Mouse (Mus musculus) intestine, embryonic 14.5 days (tissue): ENCODE data around the gene Phykpl. TPM values are rescaled to one million over a fixed set of nuclear protein-coding genes. Genes with fewer than 3 reads are reported as not detected.
"Not testable (repeated sequence)": the region's sequence is repeated elsewhere in the genome, so short reads cannot be mapped to it uniquely, and the experiment has no call there.

ENCODE experiments used
- ATAC-seq: fragments of 200-750 bp; cut with Nextera tagmentation; replicated peaks from 2 replicates; pipeline ENCODE4 v1.8.0; 2017; ENCODE audit warnings: low read depth, moderate number of reproducible peaks, moderate TSS enrichment, moderate library complexity; ENCODE audit not compliant: low FRiP score, low TSS enrichment
- DNase-seq: peaks from one replicate; pipeline ENCODE4 v3.0.0-alpha.2; 2018; ENCODE audit warnings: low spot score
- H3K27ac ChIP-seq: fragments of 300-500 bp; sonication (generic); 2 replicates; pipeline ENCODE4 v1.5.1; 2014; ENCODE audit warnings: low read depth, mild to moderate bottlenecking, control low read depth
- H3K27me3 ChIP-seq: fragments of 300-500 bp; sonication (generic); replicated peaks from 2 replicates; pipeline ENCODE4 v1.6.1; 2014; ENCODE audit warnings: low read length, control low read depth; ENCODE audit not compliant: control insufficient read depth, insufficient read depth
- H3K36me3 ChIP-seq: fragments of 300-500 bp; sonication (generic); 2 replicates; pipeline ENCODE4 v1.6.1; 2014; ENCODE audit warnings: low read length, control low read depth; ENCODE audit not compliant: control insufficient read depth, insufficient read depth
- H3K4me1 ChIP-seq: fragments of 300-500 bp; sonication (generic); replicated peaks from 2 replicates; pipeline ENCODE4 v1.6.1; 2014; ENCODE audit warnings: low read length, control low read depth, mixed read lengths; ENCODE audit not compliant: control insufficient read depth, insufficient read depth
- H3K4me2 ChIP-seq: fragments of 300-500 bp; sonication (generic); 2 replicates; pipeline ENCODE4 v1.6.1; 2014; ENCODE audit warnings: low read length
- H3K4me3 ChIP-seq: fragments of 300-500 bp; sonication (generic); 2 replicates; pipeline ENCODE4 v1.5.1; 2014; ENCODE audit warnings: low read depth, low read length, control low read depth, mixed read lengths
- H3K9ac ChIP-seq: fragments of 300-500 bp; sonication (generic); 2 replicates; pipeline ENCODE4 v1.6.1; 2014; ENCODE audit warnings: mild to moderate bottlenecking, low read length
- H3K9me3 ChIP-seq: fragments of 300-500 bp; sonication (generic); 2 replicates; pipeline ENCODE4 v1.6.1; 2016; ENCODE audit warnings: low read length, control low read depth; ENCODE audit not compliant: control insufficient read depth
- WGBS: fragments of 180-500 bp; shearing (Covaris S2); extraction: QIAGEN DNeasy Blood & Tissue Kit; methylation state at CpG from one replicate; pipeline ENCODE4 v1.1.7; 2014; 5-methylcytosine and 5-hydroxymethylcytosine counted together
- polyA plus RNA-seq: library from polyadenylated mRNA; unstranded; fragments of >200 nt; fragmentation: Nextera tagmentation; extraction: Ambion mirVana; gene quantifications from 2 replicates; pipeline ENCODE4 v1.2.1, GENCODE M21; 2014

Gene Phykpl
- polyA plus RNA-seq, 1 experiment from 2014 or later = 22.8 TPM

- peak overlapping the region; percentile 100 for H3K9ac ChIP-seq
- peaks cover 45% of the 10 kb centered on the region for H3K36me3 ChIP-seq
- peak overlapping the region; percentile 95 for H3K27ac ChIP-seq
- H3K27me3 ChIP-seq = no peaks in the 10 kb centered on the region
- peak overlapping the region; percentile 78 for H3K4me2 ChIP-seq
- DNase-seq = peak; percentile 86
- WGBS = under 1% methylated on average over 80 of the region's 81 CpGs
- H3K4me1 ChIP-seq = peaks cover 29% of the 10 kb centered on the region
- peak overlapping the region; percentile 85 for H3K4me3 ChIP-seq
- H3K9me3 ChIP-seq = no peaks in the 10 kb centered on the region
- ATAC-seq = peak; percentile 67
Observed at GRCm38 (mm10) chr11:51605602-51606446, 21.3 kb downstream of the Phykpl start.

- peak within 1 kb of the TSS; percentile 85 for H3K4me2 ChIP-seq
- peak; percentile 90 for ATAC-seq
- H3K36me3 ChIP-seq = peaks cover 38% of the 10 kb centered on the region
- H3K27me3 ChIP-seq = no peaks in the 10 kb centered on the region
- peak within 1 kb of the TSS; percentile 95 for H3K27ac ChIP-seq
- WGBS = under 1% methylated on average over 91 of the region's 91 CpGs
- peak; percentile 99 for DNase-seq
- peaks cover 29% of the 10 kb centered on the region for H3K4me1 ChIP-seq
- peak within 1 kb of the TSS; percentile 100 for H3K9ac ChIP-seq
- H3K9me3 ChIP-seq = no peaks in the 10 kb centered on the region
- peak within 1 kb of the TSS; percentile 85 for H3K4me3 ChIP-seq
Observed at GRCm38 (mm10) chr11:51606447-51607095, 22.0 kb downstream of the Phykpl start, which contains the start of gene Hnrnpab. Gene Hnrnpab (minus strand): TSS chr11:51606847.

- peak overlapping the region; percentile 85 for H3K4me3 ChIP-seq
- peak overlapping the region; percentile 100 for H3K9ac ChIP-seq
- H3K4me2 ChIP-seq = peak overlapping the region; percentile 85
- ATAC-seq (peak; percentile 42), DNase-seq (no peak)
- H3K9me3 ChIP-seq = no peaks in the 10 kb centered on the region
- H3K36me3 ChIP-seq = peaks cover 31% of the 10 kb centered on the region
- peak overlapping the region; percentile 95 for H3K27ac ChIP-seq
- 7% methylated on average over 15 of the region's 15 CpGs for WGBS
- peaks cover 29% of the 10 kb centered on the region for H3K4me1 ChIP-seq
- H3K27me3 ChIP-seq = no peaks in the 10 kb centered on the region
Observed at GRCm38 (mm10) chr11:51607096-51607738, 22.7 kb downstream of the Phykpl start.

- 76% methylated on average over 3 of the region's 3 CpGs for WGBS
- Histone ChIP-seq H3K4me1 (peaks cover 13% of the 10 kb centered on the region), H3K9me3 (no peaks in the 10 kb centered on the region), H3K27me3 (no peaks in the 10 kb centered on the region), H3K4me3 (no peak overlapping the region), H3K27ac (no peak overlapping the region), H3K36me3 (peaks cover 10% of the 10 kb centered on the region), H3K4me2 (no peak overlapping the region), H3K9ac (no peak overlapping the region)
- DNase-seq = no peak
- no peak for ATAC-seq
Observed at GRCm38 (mm10) chr11:51609266-51609909, 24.8 kb downstream of the Phykpl start.

- not testable (repeated sequence) for H3K36me3 ChIP-seq, ATAC-seq, H3K27me3 ChIP-seq, H3K27ac ChIP-seq, H3K9me3 ChIP-seq, H3K4me3 ChIP-seq, DNase-seq, H3K9ac ChIP-seq, H3K4me2 ChIP-seq
- 84% methylated on average over 5 of the region's 5 CpGs for WGBS
- peaks cover 10% of the 10 kb centered on the region for H3K4me1 ChIP-seq
Observed at GRCm38 (mm10) chr11:51609940-51610339, 25.4 kb downstream of the Phykpl start.

- no peak overlapping the region for H3K4me2 ChIP-seq
- no peak overlapping the region for H3K4me3 ChIP-seq
- no peak overlapping the region for H3K9ac ChIP-seq
- no peaks in the 10 kb centered on the region for H3K27me3 ChIP-seq
- H3K27ac ChIP-seq = no peak overlapping the region
- no peaks in the 10 kb centered on the region for H3K9me3 ChIP-seq
- WGBS = 70% methylated on average over 8 of the region's 8 CpGs
- DNase-seq = no peak
- peaks cover 9% of the 10 kb centered on the region; the same call in 1 of the 2 replicates for H3K4me1 ChIP-seq
- ATAC-seq = no peak
- no peaks in the 10 kb centered on the region for H3K36me3 ChIP-seq
Observed at GRCm38 (mm10) chr11:51614256-51614655, 29.7 kb downstream of the Phykpl start.

- Histone ChIP-seq H3K4me3 (peak overlapping the region; percentile 36), H3K4me2 (peak overlapping the region; percentile 76), H3K27ac (peak overlapping the region; percentile 89), H3K9ac (peak overlapping the region; percentile 58), H3K4me1 (peaks cover 10% of the 10 kb centered on the region; the same call in 1 of the 2 replicates), H3K9me3 (no peaks in the 10 kb centered on the region), H3K36me3 (no peaks in the 10 kb centered on the region), H3K27me3 (no peaks in the 10 kb centered on the region)
- WGBS = 31% methylated on average over 7 of the region's 7 CpGs
- ATAC-seq (no peak), DNase-seq (no peak)
Observed at GRCm38 (mm10) chr11:51615129-51615528, 30.6 kb downstream of the Phykpl start.

- Histone ChIP-seq H3K9me3 (no peaks in the 10 kb centered on the region), H3K4me1 (peaks cover 15% of the 10 kb centered on the region; the same call in 1 of the 2 replicates), H3K4me2 (peak overlapping the region; percentile 76), H3K36me3 (no peaks in the 10 kb centered on the region), H3K27ac (peak overlapping the region; percentile 89), H3K9ac (peak overlapping the region; percentile 58), H3K4me3 (peak overlapping the region; percentile 36), H3K27me3 (no peaks in the 10 kb centered on the region)
- 4% methylated on average over 14 of the region's 14 CpGs for WGBS
- DNase-seq = peak; percentile 83
- peak; percentile 55 for ATAC-seq
Observed at GRCm38 (mm10) chr11:51615601-51616000, 31.0 kb downstream of the Phykpl start.
